ENCODE assay signal across 8 mouse cellular contexts in the genomic region with DNA sequence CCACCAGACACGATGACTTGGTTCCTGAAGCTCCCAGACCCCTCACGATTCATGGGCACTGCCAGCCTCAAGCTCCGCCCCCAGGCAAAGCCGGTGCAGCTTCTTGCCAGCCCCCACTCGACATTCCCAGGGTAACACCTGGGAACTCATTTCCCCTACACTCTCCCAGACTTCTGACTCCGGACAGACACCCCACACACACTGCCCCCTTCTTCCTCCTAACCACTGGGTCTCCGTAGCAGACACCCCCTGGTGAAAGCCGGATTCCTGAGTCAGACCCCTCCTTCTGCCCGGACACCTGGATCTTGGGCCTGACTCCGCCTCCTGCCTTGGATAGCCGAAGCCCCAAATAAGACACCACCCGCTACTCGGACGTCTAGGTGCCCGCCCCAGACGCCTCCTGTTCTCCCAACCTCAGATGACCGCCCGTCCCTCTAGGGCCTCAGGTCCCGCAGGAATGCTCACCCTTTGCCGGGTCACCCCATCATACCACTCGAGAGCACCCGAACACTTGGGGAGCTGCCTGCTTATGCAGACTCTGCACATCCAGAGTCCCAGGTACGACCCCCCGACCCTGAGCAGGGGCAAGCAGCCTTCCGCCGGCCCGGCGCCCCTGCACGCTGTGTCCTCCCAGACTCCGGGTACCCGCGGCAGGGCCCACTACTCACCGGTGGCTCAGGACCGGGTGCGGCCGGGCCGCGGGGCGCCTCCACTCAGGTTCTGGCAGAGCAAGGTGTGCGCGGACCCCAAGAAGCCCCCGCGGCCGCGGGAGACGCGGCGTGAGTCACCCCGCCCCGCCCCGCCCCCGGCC. TPM values are rescaled to one million over a fixed set of nuclear protein-coding genes. Genes with fewer than 3 reads are reported as not detected.
DNase-seq lines count a peak whose midpoint lies in the region; ATAC-seq and TF ChIP-seq lines count a peak whose summit lies in the region.

A gene (plus strand): TSS at position 381 of the 811 bp plus-strand sequence.
A gene (minus strand): TSS at position 786 of the 811 bp plus-strand sequence.

- peaks cover 13 to 17% of the 10 kb centered on the region in 2 experiments for H3K4me1 ChIP-seq in heart, embryonic 14.5 days (ENCODE audit: control insufficient read depth in 2 of 2, insufficient read depth in 2 of 2, low read length in 2 of 2)
- H3K4me1 ChIP-seq in ES-Bruce4 (ENCODE audit: control insufficient read depth, insufficient read depth, low read length) = no peaks in the 10 kb centered on the region
- H3K4me1 ChIP-seq in embryonic facial prominence, embryonic 13.5 days = peaks cover 26% of the 10 kb centered on the region
- peaks cover 13% of the 10 kb centered on the region for H3K4me1 ChIP-seq in limb, embryonic 11.5 days (ENCODE audit: control insufficient read depth, insufficient read depth, low read length)
- peaks cover 21% of the 10 kb centered on the region for H3K4me1 ChIP-seq in stomach, embryonic 15.5 days

- WGBS in heart, embryonic 14.5 days = 2% methylated on average over 50 of the region's 52 CpGs
- 2% methylated on average over 52 of the region's 52 CpGs for WGBS in embryonic facial prominence, embryonic 13.5 days
- 2% methylated on average over 52 of the region's 52 CpGs for WGBS in limb, embryonic 11.5 days
- WGBS in stomach, embryonic 15.5 days = 3% methylated on average over 52 of the region's 52 CpGs

- no peaks in the 10 kb centered on the region for H3K9me3 ChIP-seq in heart, embryonic 14.5 days (ENCODE audit: control insufficient read depth, low read length)
- H3K9me3 ChIP-seq in ES-Bruce4 (replicated peaks; ENCODE audit: control insufficient read depth, insufficient read depth, low read length, poor library complexity, severe bottlenecking) = no peaks in the 10 kb centered on the region
- H3K9me3 ChIP-seq in embryonic facial prominence, embryonic 13.5 days = no peaks in the 10 kb centered on the region
- no peaks in the 10 kb centered on the region for H3K9me3 ChIP-seq in limb, embryonic 11.5 days (ENCODE audit: control insufficient read depth, low read length)
- H3K9me3 ChIP-seq in stomach, embryonic 15.5 days = no peaks in the 10 kb centered on the region

- peaks cover 24% of the 10 kb centered on the region for H3K27me3 ChIP-seq in heart, embryonic 14.5 days (ENCODE audit: control insufficient read depth, insufficient read depth, low read length)
- no peaks in the 10 kb centered on the region for H3K27me3 ChIP-seq in ES-Bruce4 (ENCODE audit: control insufficient read depth, insufficient read depth, low read length, poor library complexity, severe bottlenecking)
- peaks cover 49% of the 10 kb centered on the region for H3K27me3 ChIP-seq in embryonic facial prominence, embryonic 13.5 days
- H3K27me3 ChIP-seq in limb, embryonic 11.5 days (ENCODE audit: control insufficient read depth, insufficient read depth, low read length) = peaks cover 22% of the 10 kb centered on the region
- H3K27me3 ChIP-seq in stomach, embryonic 15.5 days (replicated peaks) = peaks cover 37% of the 10 kb centered on the region

- TF ChIP-seq CTCF in ES-Bruce4 (IDR thresholded peaks at IDR 0.05; ENCODE audit: low read depth, low read length) = no peak

- TF ChIP-seq POLR2A in ES-Bruce4 (IDR thresholded peaks at IDR 0.05; ENCODE audit: insufficient read depth, low read length) = no peak

- peak within 1 kb of the TSS; percentile 68 to 69 for H3K4me3 ChIP-seq in heart, embryonic 14.5 days (ENCODE audit: control insufficient read depth in 1 of 2, insufficient read depth in 1 of 2, low read depth in 1 of 2, low read length in 2 of 2)
- peak within 1 kb of the TSS; percentile 95 for H3K4me3 ChIP-seq in ES-Bruce4 (ENCODE audit: low read depth, low read length)
- peak within 1 kb of the TSS; percentile 65 for H3K4me3 ChIP-seq in embryonic facial prominence, embryonic 13.5 days
- H3K4me3 ChIP-seq in limb, embryonic 11.5 days (ENCODE audit: low read depth, low read length) = peak within 1 kb of the TSS; percentile 66
- H3K4me3 ChIP-seq in stomach, embryonic 15.5 days (replicated peaks) = peak within 1 kb of the TSS; percentile 55

- no peaks in the 10 kb centered on the region for H3K36me3 ChIP-seq in heart, embryonic 14.5 days (ENCODE audit: control insufficient read depth, insufficient read depth, low read length)
- H3K36me3 ChIP-seq in ES-Bruce4 (ENCODE audit: control insufficient read depth, insufficient read depth, low read length, poor library complexity, severe bottlenecking) = no peaks in the 10 kb centered on the region
- no peaks in the 10 kb centered on the region for H3K36me3 ChIP-seq in embryonic facial prominence, embryonic 13.5 days
- no peaks in the 10 kb centered on the region for H3K36me3 ChIP-seq in limb, embryonic 11.5 days (ENCODE audit: control insufficient read depth, insufficient read depth, low read length)
- H3K36me3 ChIP-seq in stomach, embryonic 15.5 days = no peaks in the 10 kb centered on the region

- intact Hi-C loops in heart, postnatal 10 days (cut with DNase I) = loop anchor here (2.0 to 5.0 kb wide), 2 partner anchors 203 to 265 kb away; no protein-coding TSS in a partner anchor

- H3K27ac ChIP-seq in heart, embryonic 14.5 days (replicated peaks in 1 of 2; ENCODE audit: control insufficient read depth in 1 of 2, insufficient read depth in 1 of 2, low read depth in 2 of 2, low read length in 2 of 2) = no peak within 1 kb of the TSS
- no peak within 1 kb of the TSS for H3K27ac ChIP-seq in ES-Bruce4 (ENCODE audit: insufficient read depth, low read length)
- H3K27ac ChIP-seq in embryonic facial prominence, embryonic 13.5 days = no peak within 1 kb of the TSS; the same call in 1 of the 2 replicates
- H3K27ac ChIP-seq in limb, embryonic 11.5 days (replicated peaks; ENCODE audit: low read depth, low read length) = no peak within 1 kb of the TSS
- H3K27ac ChIP-seq in stomach, embryonic 15.5 days = no peak within 1 kb of the TSS

- ATAC-seq in heart, embryonic 14.5 days (ENCODE audit: insufficient number of reproducible peaks, insufficient read depth, low FRiP score, low read depth) = peak; percentile 38
- ATAC-seq in embryonic facial prominence, embryonic 13.5 days (ENCODE audit: insufficient number of reproducible peaks, insufficient read depth, low FRiP score, low TSS enrichment, low read depth) = no peak
- ATAC-seq in limb, embryonic 11.5 days (ENCODE audit: insufficient number of reproducible peaks, low FRiP score, low TSS enrichment, low read depth) = peak; percentile 58
- ATAC-seq in stomach, embryonic 15.5 days (ENCODE audit: insufficient read depth, low FRiP score, low read depth) = no peak; the same call in 1 of the 2 replicates

- peak within 1 kb of the TSS; percentile 72 for H3K9ac ChIP-seq in heart, embryonic 14.5 days (ENCODE audit: low read length)
- H3K9ac ChIP-seq in ES-Bruce4 (ENCODE audit: low read depth, poor library complexity, severe bottlenecking) = peak within 1 kb of the TSS; percentile 76
- H3K9ac ChIP-seq in embryonic facial prominence, embryonic 13.5 days = peak within 1 kb of the TSS; percentile 69
- peak within 1 kb of the TSS; percentile 44 for H3K9ac ChIP-seq in limb, embryonic 11.5 days (ENCODE audit: low read length)
- peak within 1 kb of the TSS; percentile 17; the same call in 1 of the 2 replicates for H3K9ac ChIP-seq in stomach, embryonic 15.5 days

- no peak for TF ChIP-seq EP300 in ES-Bruce4 (IDR thresholded peaks at IDR 0.05; ENCODE audit: insufficient read depth, low read depth, low read length)

- DNase-seq in heart, postnatal 10 days = no peak
- no peak for DNase-seq in limb, embryonic 11.5 days (ENCODE audit: low spot score)
- DNase-seq in T-cell, adult 2 months (ENCODE audit: low spot score) = no peak
- no peak for DNase-seq in thymus, postnatal 36 days

- H3K4me2 ChIP-seq in heart, embryonic 14.5 days (ENCODE audit: low read length) = peak within 1 kb of the TSS; percentile 98
- H3K4me2 ChIP-seq in embryonic facial prominence, embryonic 13.5 days = peak within 1 kb of the TSS; percentile 96
- peak within 1 kb of the TSS; percentile 95 for H3K4me2 ChIP-seq in limb, embryonic 11.5 days (ENCODE audit: low read depth, severe bottlenecking)
- peak within 1 kb of the TSS; percentile 99 for H3K4me2 ChIP-seq in stomach, embryonic 15.5 days

RNA-seq across cellular contexts. Expression of the first gene that starts in this region (rescaled TPM):
- 0.42 and 0.82 TPM in 2 replicates for polyA plus RNA-seq in heart, embryonic 14.5 days (2014; fragmentation: Nextera tagmentation; extraction: Ambion mirVana)
- not detected for total RNA-seq in heart, postnatal 10 days (2021)
- polyA plus RNA-seq in ES-Bruce4 (2011; ENCODE audit: insufficient read depth, insufficient read length, low read depth, missing spikeins) = 9.6 and 12.4 TPM in 2 replicates
- polyA plus RNA-seq in embryonic facial prominence, embryonic 13.5 days (2015; fragmentation: Nextera tagmentation; extraction: Ambion mirVana) = 4.0 and 5.2 TPM in 2 replicates
- polyA plus RNA-seq in limb, embryonic 11.5 days (2014; fragmentation: Nextera tagmentation; extraction: Ambion mirVana) = 1.8 and 2.4 TPM in 2 replicates
- polyA plus RNA-seq in stomach, embryonic 15.5 days (2015; fragmentation: Nextera tagmentation; extraction: Ambion mirVana) = 6.8 and 7.8 TPM in 2 replicates

RNA-seq across cellular contexts. Expression of the second gene that starts in this region (rescaled TPM):
- polyA plus RNA-seq in heart, embryonic 14.5 days (2014; fragmentation: Nextera tagmentation; extraction: Ambion mirVana) = 0.20 and 0.58 TPM in 2 replicates
- total RNA-seq in heart, postnatal 10 days (2021) = under 1 TPM in 1 of 2 experiments, not detected in 1; 0.12 TPM
- 0.26 and 0.52 TPM in 2 replicates for polyA plus RNA-seq in ES-Bruce4 (2011; ENCODE audit: insufficient read depth, insufficient read length, low read depth, missing spikeins)
- polyA plus RNA-seq in embryonic facial prominence, embryonic 13.5 days (2015; fragmentation: Nextera tagmentation; extraction: Ambion mirVana) = 0.15 and 0.37 TPM in 2 replicates
- 0.33 and 0.47 TPM in 2 replicates for polyA plus RNA-seq in limb, embryonic 11.5 days (2014; fragmentation: Nextera tagmentation; extraction: Ambion mirVana)
- 0.13 and 0.23 TPM in 2 replicates for polyA plus RNA-seq in stomach, embryonic 15.5 days (2015; fragmentation: Nextera tagmentation; extraction: Ambion mirVana)

Comparison
In these comparisons a context has a peak if more than half of its experiments do, and no peak if none do; other contexts are left out.
1. Peak in ATAC-seq, H3K4me3 ChIP-seq, H3K9ac ChIP-seq and H3K4me2 ChIP-seq in heart, embryonic 14.5 days; RNA of the genes that start here not detected or under 1 TPM.
2. H3K9ac ChIP-seq: peak in every context shown above with its lines; median percentile 76 in ES-Bruce4; 72 in heart, embryonic 14.5 days; 69 in embryonic facial prominence, embryonic 13.5 days; 44 in limb, embryonic 11.5 days; 17 in stomach, embryonic 15.5 days.